Mouse (Mus musculus) mammary gland, adult 2 months (tissue): ENCODE results near the gene Olfr961. TPM values are rescaled to one million over a fixed set of nuclear protein-coding genes. Genes with fewer than 3 reads are reported as not detected.

Source experiments
- polyA plus RNA-seq: library from polyadenylated mRNA; depleted of rRNA; stranded (reverse); fragments of >200 nt; gene quantifications from 2 replicates; pipeline ENCODE4 v1.2.3, GENCODE M21; 2012; ENCODE audit warnings: low replicate concordance; rRNA removed

Olfr961 gene
- not detected in 2 replicates for polyA plus RNA-seq

DNA sequence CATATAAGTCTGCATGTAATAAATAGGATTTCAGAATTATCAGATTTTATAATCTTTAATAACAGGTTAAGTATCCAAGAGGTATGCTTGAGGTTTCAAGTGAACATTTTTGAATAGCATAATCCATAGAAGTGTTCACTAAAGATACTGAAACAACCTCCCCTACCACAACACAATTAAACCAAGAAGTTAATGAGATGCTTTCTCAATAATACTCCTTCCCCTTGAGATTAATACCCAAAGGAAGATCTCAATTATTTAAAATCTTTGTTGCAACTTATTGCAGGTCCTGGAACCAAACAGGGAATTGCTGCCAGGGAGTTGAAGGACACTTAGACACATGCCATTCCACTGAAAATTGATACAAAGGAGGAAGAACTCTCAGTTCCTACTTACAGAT is at the start of gene Olfr961:
TSS of gene Olfr961 (plus strand) at position 301 of the 400 bp plus-strand sequence.

DNA sequence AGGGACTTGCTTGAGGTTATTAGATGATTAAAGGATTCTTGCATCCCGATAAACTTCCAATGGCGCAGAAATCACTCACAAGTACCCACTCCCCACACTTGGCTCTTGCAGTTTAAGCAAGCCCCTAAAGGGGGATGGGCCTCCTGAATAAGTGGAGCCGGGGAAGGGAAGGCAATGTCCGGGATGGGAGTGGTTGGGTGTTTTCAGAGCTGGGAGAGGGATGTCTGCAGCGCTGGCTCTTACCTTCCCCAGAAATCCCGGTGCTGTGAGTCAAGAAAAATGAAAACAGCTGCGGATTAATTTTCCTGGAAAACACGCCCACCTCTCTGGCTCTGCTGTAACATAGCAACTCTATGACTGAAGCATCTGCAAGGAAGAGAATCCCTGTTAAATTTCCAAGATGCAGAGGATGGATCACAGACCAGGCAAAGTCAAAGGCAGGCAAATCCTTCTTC is 40.9 kb upstream of the Olfr961 start, which contains the start of gene AW551984:
TSS of gene AW551984 (minus strand) at position 405 of the 455 bp plus-strand sequence.

DNA sequence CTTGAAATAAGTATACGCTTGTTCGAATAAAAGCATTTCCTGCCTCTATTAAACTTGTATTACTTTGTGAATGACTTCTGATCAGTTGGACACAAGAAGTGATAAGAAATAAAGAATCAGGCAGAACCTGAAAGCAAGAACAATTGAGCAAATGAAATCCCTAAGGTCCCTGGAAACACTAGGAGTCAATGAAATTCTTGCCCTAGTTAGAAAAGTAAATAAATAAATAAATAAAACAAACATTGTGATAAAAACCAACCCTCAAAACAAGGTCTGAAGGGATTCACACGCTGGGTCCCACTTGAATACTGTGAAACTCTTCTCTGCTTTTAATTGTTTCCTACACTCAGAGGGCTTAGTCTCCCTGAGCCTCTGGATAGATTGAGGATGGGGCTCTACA is 34.5 kb upstream of the Olfr961 start, which contains the start of gene Olfr148:
TSS of gene Olfr148 (plus strand) at position 301 of the 400 bp plus-strand sequence.

DNA sequence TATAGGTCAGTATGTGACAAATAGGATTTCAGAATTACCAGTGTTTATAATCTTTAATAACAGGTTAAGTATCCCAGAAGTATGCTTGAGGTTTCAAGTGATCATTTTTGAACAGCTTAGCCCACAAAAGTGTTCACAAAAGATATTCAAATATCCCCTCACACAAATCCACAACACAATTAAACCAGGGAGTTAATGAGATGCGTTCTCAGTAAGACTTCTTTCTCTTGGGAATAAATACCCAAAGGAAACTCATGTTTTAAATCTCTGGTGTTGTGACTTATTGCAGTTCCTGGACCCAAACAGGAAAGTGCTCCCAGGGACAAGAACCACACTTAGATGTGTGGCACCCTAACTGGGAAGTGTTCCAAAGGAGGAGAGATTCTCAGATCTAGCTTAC is 23.8 kb upstream of the Olfr961 start, which contains the start of gene Olfr960:
TSS of gene Olfr960 (plus strand) at position 301 of the 400 bp plus-strand sequence.

DNA sequence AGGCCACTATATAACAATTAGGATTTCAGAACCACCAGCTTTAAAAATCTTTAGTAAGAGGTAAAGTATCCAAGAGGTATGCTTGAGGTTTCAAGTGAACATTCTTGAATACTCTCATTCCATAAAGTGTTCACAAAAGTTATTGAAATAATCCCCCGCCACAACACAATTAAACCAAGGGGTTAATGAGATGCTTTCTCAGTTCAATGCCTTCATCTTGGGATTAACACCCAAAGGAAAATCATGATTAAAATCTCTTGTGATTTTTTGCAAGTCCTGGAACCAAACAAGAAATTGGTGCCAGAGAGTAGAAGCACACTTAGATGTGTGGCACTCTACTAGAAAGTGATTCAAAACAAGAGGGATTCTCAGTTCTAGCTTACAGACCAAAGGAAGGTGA is 22.0 kb downstream of the Olfr961 start, which contains the start of gene Olfr963:
TSS of gene Olfr963 (plus strand) at position 301 of the 400 bp plus-strand sequence.

Other genes starting within 250 kb of the Olfr961 start
- gene Olfr952, start 217.9 kb upstream of the Olfr961 start, polyA plus RNA-seq: not detected in 2 replicates
- gene Olfr954, start 188.4 kb upstream of the Olfr961 start, polyA plus RNA-seq: not detected in 2 replicates
- not detected in 2 replicates for gene Olfr955, start 173.1 kb upstream of the Olfr961 start, polyA plus RNA-seq
- gene Olfr44, start 151.1 kb upstream of the Olfr961 start, polyA plus RNA-seq: not detected in 2 replicates
- not detected in 2 replicates for gene Olfr957, start 129.3 kb upstream of the Olfr961 start, polyA plus RNA-seq
- gene Olfr958, start 91.0 kb upstream of the Olfr961 start, polyA plus RNA-seq: not detected in 2 replicates
- gene Olfr959, start 69.5 kb upstream of the Olfr961 start, polyA plus RNA-seq: not detected in 2 replicates
- gene AW551984, start 40.7 kb upstream of the Olfr961 start, polyA plus RNA-seq: 5.5 and 7.6 TPM in 2 replicates
- gene Olfr148, start 34.4 kb upstream of the Olfr961 start, polyA plus RNA-seq: not detected in 2 replicates
- gene Olfr960, start 23.7 kb upstream of the Olfr961 start, polyA plus RNA-seq: not detected in 2 replicates
- not detected in 2 replicates for gene Olfr963, start 22.1 kb downstream of the Olfr961 start, polyA plus RNA-seq
- not detected in 2 replicates for gene Olfr149, start 62.0 kb downstream of the Olfr961 start, polyA plus RNA-seq
- not detected in 2 replicates for gene Olfr965, start 66.3 kb downstream of the Olfr961 start, polyA plus RNA-seq
- not detected in 2 replicates for gene Olfr150, start 85.9 kb downstream of the Olfr961 start, polyA plus RNA-seq
- not detected in 2 replicates for gene Olfr967, start 101.2 kb downstream of the Olfr961 start, polyA plus RNA-seq
- gene Olfr968, start 138.2 kb downstream of the Olfr961 start, polyA plus RNA-seq: not detected in 2 replicates
- not detected in 2 replicates for gene Olfr969, start 145.9 kb downstream of the Olfr961 start, polyA plus RNA-seq
- not detected in 2 replicates for gene Olfr970, start 163.8 kb downstream of the Olfr961 start, polyA plus RNA-seq
- not detected in 2 replicates for gene Olfr971, start 191.8 kb downstream of the Olfr961 start, polyA plus RNA-seq
- gene Olfr972, start 221.3 kb downstream of the Olfr961 start, polyA plus RNA-seq: not detected in 2 replicates